In genomic region chr2:59959668-59960494, GRCm38 (mm10) we compare ENCODE assay signal across 1 mouse cellular context.
TF ChIP-seq lines count a peak whose summit lies in the region.

No protein-coding gene starts in this region.

TF ChIP-seq in CH12.LX, 34 proteins besides CTCF, POLR2A, EP300 and RAD21 (continued from another document):
- no peak for TF ChIP-seq GABPA (IDR thresholded peaks at IDR 0.05; ENCODE audit: insufficient replicate concordance, low read depth, low read length)
- no peak for TF ChIP-seq ZNF384 (IDR thresholded peaks at IDR 0.05; ENCODE audit: low read depth, low read length)
- peak; percentile 27; the same call in 1 of the 2 replicates for TF ChIP-seq NELFE (IDR thresholded peaks at IDR 0.05; ENCODE audit: low read depth, low read length)
- no peak for TF ChIP-seq USF2 (conservative IDR thresholded peaks at IDR 0.05; ENCODE audit: low read depth, low read length)
- no peak for TF ChIP-seq MAFK (IDR thresholded peaks at IDR 0.05; ENCODE audit: insufficient replicate concordance, low read length)
- TF ChIP-seq IRF4 (IDR thresholded peaks at IDR 0.05; ENCODE audit: low read depth, low read length), result peak; percentile 68
- no peak; the same call in 1 of the 2 replicates for TF ChIP-seq MEF2A (IDR thresholded peaks at IDR 0.05; ENCODE audit: borderline replicate concordance, low read depth, low read length)
- no peak for TF ChIP-seq SMC3 (IDR thresholded peaks at IDR 0.05; ENCODE audit: low read depth, low read length)
